Mouse (Mus musculus) kidney, postnatal 4 days (tissue): ENCODE data around the gene Mtg2.

ENCODE experiments used
- DNase-seq, 2 experiments: peaks; one replicate each; pipeline ENCODE4 v3.0.0; 2021; ENCODE audit warnings: mixed read lengths in 2 of 2

The Mtg2 gene

GRCm38 (mm10) chr2:180107081-180107480 lies 36.7 kb downstream of the Mtg2 start:
- no peak for DNase-seq

GRCm38 (mm10) chr2:180108285-180108684 lies 37.9 kb downstream of the Mtg2 start:
- DNase-seq: no peak

- peak in 1 of 2 experiments; percentile 28 for DNase-seq
Observed at GRCm38 (mm10) chr2:180113909-180114890, 43.8 kb downstream of the Mtg2 start.

- DNase-seq: peak; percentile 53 to 71
Observed at GRCm38 (mm10) chr2:180115279-180115678, 44.9 kb downstream of the Mtg2 start.

GRCm38 (mm10) chr2:180116081-180116493 lies 45.7 kb downstream of the Mtg2 start:
- no peak for DNase-seq

GRCm38 (mm10) chr2:180116741-180117484 lies 46.5 kb downstream of the Mtg2 start:
- no peak for DNase-seq

GRCm38 (mm10) chr2:180117485-180118194 lies 47.3 kb downstream of the Mtg2 start:
- DNase-seq: peak; percentile 22 to 39

- peak; percentile 100 for DNase-seq
Observed at GRCm38 (mm10) chr2:180118661-180119438, 48.5 kb downstream of the Mtg2 start, which contains the start of gene Osbpl2. TSS of gene Osbpl2 (plus strand) at chr2:180119306.

- DNase-seq: peak in 1 of 2 experiments; percentile 60
Observed at GRCm38 (mm10) chr2:180119439-180120291, 49.3 kb downstream of the Mtg2 start.

- no peak for DNase-seq
Observed at GRCm38 (mm10) chr2:180120292-180120761, 49.9 kb downstream of the Mtg2 start.

- no peak for DNase-seq
Observed at GRCm38 (mm10) chr2:180124192-180124591, 53.8 kb downstream of the Mtg2 start.

GRCm38 (mm10) chr2:180126195-180126594 lies 55.8 kb downstream of the Mtg2 start:
- peak in 1 of 2 experiments; percentile 16 for DNase-seq

- no peak for DNase-seq
Observed at GRCm38 (mm10) chr2:180127675-180128074, 57.3 kb downstream of the Mtg2 start.

- no peak for DNase-seq
Observed at GRCm38 (mm10) chr2:180133231-180133630, 62.8 kb downstream of the Mtg2 start.

- no peak for DNase-seq
Observed at GRCm38 (mm10) chr2:180133911-180134310, 63.5 kb downstream of the Mtg2 start.

- no peak for DNase-seq
Observed at GRCm38 (mm10) chr2:180135414-180135813, 65.0 kb downstream of the Mtg2 start.
